Mouse (Mus musculus) stomach, embryonic 15.5 days (tissue): Measurements from ENCODE around the gene Lrif1. TPM values are rescaled to one million over a fixed set of nuclear protein-coding genes. Genes with fewer than 3 reads are reported as not detected.
"Not testable (repeated sequence)": the region's sequence is repeated elsewhere in the genome, so short reads cannot be mapped to it uniquely, and the experiment has no call there.

Source experiments
- ATAC-seq: fragments of 200-750 bp; cut with Nextera tagmentation; 2 replicates; pipeline ENCODE4 v1.8.0; 2017; ENCODE audit warnings: low read depth, moderate number of reproducible peaks, moderate TSS enrichment; ENCODE audit not compliant: insufficient read depth, low FRiP score
- H3K27ac ChIP-seq: fragments of 300-500 bp; sonication (generic); 2 replicates; pipeline ENCODE4 v1.5.1; 2015; ENCODE audit warnings: mild to moderate bottlenecking, inconsistent platforms
- H3K27me3 ChIP-seq: fragments of 300-500 bp; sonication (generic); replicated peaks from 2 replicates; pipeline ENCODE4 v1.6.1; 2015; ENCODE audit warnings: inconsistent platforms
- H3K36me3 ChIP-seq: fragments of 300-500 bp; sonication (generic); 2 replicates; pipeline ENCODE4 v1.6.1; 2015; ENCODE audit warnings: inconsistent platforms
- H3K4me1 ChIP-seq: fragments of 300-500 bp; sonication (generic); 2 replicates; pipeline ENCODE4 v1.6.1; 2015; ENCODE audit warnings: inconsistent platforms
- H3K4me2 ChIP-seq: fragments of 300-500 bp; sonication (generic); 2 replicates; pipeline ENCODE4 v1.6.1; 2015; ENCODE audit warnings: mild to moderate bottlenecking, inconsistent platforms
- H3K4me3 ChIP-seq: fragments of 300-500 bp; sonication (generic); replicated peaks from 2 replicates; pipeline ENCODE4 v1.5.1; 2015; ENCODE audit warnings: inconsistent platforms
- H3K9ac ChIP-seq: fragments of 300-500 bp; sonication (generic); 2 replicates; pipeline ENCODE4 v1.6.1; 2015; ENCODE audit warnings: inconsistent platforms
- H3K9me3 ChIP-seq: fragments of 300-500 bp; sonication (generic); 2 replicates; pipeline ENCODE4 v1.6.1; 2016; ENCODE audit warnings: inconsistent platforms
- WGBS: fragments of 180-500 bp; shearing (Covaris S2); methylation state at CpG from one replicate; pipeline ENCODE4 v1.1.7; 2015; 5-methylcytosine and 5-hydroxymethylcytosine counted together
- polyA plus RNA-seq: library from polyadenylated mRNA; unstranded; fragments of >200 nt; fragmentation: Nextera tagmentation; extraction: Ambion mirVana; gene quantifications from 2 replicates; pipeline ENCODE4 v1.2.1, GENCODE M21; 2015

Gene Lrif1
- 15.6 and 16.0 TPM in 2 replicates for polyA plus RNA-seq

DNA sequence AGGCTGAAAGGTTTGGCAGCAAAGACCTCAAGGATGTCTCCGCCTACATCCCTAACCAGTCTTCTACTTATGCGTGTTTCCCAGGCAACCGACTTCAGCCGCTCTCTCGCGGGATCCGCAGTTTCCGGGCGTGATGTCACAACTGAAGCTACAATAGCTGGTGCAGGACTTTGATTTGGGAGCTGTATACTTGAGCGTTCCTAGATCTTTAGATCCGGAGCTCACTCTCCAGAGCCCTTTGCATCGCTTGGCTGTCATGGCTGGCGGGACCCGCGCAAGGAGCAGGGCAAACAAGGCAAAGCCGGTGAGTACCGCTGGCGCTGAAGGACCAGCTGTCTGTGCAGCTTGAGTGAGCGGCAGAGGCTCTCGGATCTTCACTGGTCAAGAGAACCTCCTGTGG is at the start of gene Lrif1:
TSS of gene Lrif1 (plus strand) at position 158 of the 400 bp plus-strand sequence.
- no peak within 1 kb of the TSS for H3K27ac ChIP-seq
- WGBS: under 1% methylated on average over 20 of the region's 20 CpGs
- H3K9ac ChIP-seq: no peak within 1 kb of the TSS; the same call in 1 of the 2 replicates

DNA sequence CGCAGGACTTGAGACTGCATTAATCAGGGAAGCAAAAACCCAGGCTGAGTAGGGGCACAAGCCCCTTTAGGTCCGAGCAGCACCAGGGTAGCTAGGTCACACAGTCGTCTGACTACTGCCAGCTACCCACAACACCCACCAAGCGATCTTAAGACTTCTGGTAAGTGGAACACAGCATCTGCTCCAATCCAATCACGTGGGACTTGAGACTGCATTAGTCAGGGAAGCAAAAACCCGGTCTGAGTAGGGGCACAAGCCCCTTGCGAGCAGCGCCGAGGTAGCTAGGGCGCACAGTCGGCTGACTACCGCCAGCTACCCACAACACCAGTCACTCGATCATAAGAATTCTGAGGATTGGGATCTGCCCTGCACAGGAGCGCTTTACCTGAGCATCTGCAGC is 12.0 kb upstream of the Lrif1 start:
- 67% methylated on average over 14 of the region's 14 CpGs for WGBS

More for the DNA sequence above, at the start of gene Lrif1:
- Histone ChIP-seq H3K4me2 (peak within 1 kb of the TSS; percentile 60), H3K9me3 (no peaks in the 10 kb centered on the region), H3K36me3 (no peaks in the 10 kb centered on the region), H3K27me3 (no peaks in the 10 kb centered on the region), H3K4me3 (peak within 1 kb of the TSS; percentile 52), H3K4me1 (no peaks in the 10 kb centered on the region)
- ATAC-seq: peak; percentile 91; the same call in 1 of the 2 replicates

GRCm38 (mm10) chr3:106685381-106685780 is 594 bp downstream of the Lrif1 start:
- WGBS: 36% methylated on average over 1 of the region's 1 CpGs
- Histone ChIP-seq H3K27me3 (no peaks in the 10 kb centered on the region), H3K4me2 (peak overlapping the region; percentile 60), H3K9me3 (no peaks in the 10 kb centered on the region), H3K4me1 (no peaks in the 10 kb centered on the region), H3K4me3 (peak overlapping the region; percentile 52; the same call in 1 of the 2 replicates), H3K27ac (no peak overlapping the region), H3K36me3 (no peaks in the 10 kb centered on the region), H3K9ac (no peak overlapping the region)
- ATAC-seq: no peak

More for the DNA sequence above, 12.0 kb upstream of the Lrif1 start:
- not testable (repeated sequence) for H3K36me3 ChIP-seq, H3K4me2 ChIP-seq, H3K9ac ChIP-seq, ATAC-seq, H3K4me3 ChIP-seq, H3K27me3 ChIP-seq, H3K27ac ChIP-seq, H3K9me3 ChIP-seq, H3K4me1 ChIP-seq

DNA sequence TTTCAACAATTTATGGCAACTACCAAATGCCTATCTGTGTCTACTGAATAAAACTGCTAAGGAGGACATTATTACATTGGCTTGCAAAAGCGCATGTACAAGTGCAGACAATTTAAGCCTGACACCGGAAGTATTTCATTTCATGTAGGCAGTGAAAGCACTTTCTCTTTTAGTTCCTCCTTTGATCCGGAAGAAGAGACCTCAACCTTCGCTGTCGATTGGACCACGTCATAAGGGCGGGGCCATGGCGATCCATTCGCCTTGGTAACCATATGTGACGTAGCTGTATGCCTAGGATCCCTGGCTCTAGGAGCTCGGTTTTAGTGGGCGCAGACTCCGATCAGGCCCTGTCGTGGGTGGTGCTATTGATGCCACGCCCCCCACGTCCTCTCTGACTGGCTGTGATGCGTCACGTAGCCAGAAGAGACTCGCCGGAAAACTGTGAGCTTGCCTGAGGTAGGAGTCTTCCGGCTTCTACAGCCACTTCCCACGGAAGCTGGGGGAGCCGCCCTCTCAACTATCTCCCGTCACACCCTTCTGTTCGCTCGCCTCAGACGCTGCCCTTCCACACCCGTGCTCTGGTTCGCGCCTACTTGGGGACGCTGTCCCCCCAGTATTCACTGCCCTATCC is 36.7 kb downstream of the Lrif1 start:
- Histone ChIP-seq H3K4me1 (no peaks in the 10 kb centered on the region), H3K4me2 (peak overlapping the region; percentile 57), H3K9ac (peak overlapping the region; percentile 37; the same call in 1 of the 2 replicates), H3K9me3 (no peaks in the 10 kb centered on the region; the same call in 1 of the 2 replicates), H3K27ac (peak overlapping the region; percentile 97), H3K36me3 (no peaks in the 10 kb centered on the region), H3K27me3 (no peaks in the 10 kb centered on the region), H3K4me3 (peak overlapping the region; percentile 70)
- 1% methylated on average over 31 of the region's 31 CpGs for WGBS
- peak; percentile 98 for ATAC-seq

DNA sequence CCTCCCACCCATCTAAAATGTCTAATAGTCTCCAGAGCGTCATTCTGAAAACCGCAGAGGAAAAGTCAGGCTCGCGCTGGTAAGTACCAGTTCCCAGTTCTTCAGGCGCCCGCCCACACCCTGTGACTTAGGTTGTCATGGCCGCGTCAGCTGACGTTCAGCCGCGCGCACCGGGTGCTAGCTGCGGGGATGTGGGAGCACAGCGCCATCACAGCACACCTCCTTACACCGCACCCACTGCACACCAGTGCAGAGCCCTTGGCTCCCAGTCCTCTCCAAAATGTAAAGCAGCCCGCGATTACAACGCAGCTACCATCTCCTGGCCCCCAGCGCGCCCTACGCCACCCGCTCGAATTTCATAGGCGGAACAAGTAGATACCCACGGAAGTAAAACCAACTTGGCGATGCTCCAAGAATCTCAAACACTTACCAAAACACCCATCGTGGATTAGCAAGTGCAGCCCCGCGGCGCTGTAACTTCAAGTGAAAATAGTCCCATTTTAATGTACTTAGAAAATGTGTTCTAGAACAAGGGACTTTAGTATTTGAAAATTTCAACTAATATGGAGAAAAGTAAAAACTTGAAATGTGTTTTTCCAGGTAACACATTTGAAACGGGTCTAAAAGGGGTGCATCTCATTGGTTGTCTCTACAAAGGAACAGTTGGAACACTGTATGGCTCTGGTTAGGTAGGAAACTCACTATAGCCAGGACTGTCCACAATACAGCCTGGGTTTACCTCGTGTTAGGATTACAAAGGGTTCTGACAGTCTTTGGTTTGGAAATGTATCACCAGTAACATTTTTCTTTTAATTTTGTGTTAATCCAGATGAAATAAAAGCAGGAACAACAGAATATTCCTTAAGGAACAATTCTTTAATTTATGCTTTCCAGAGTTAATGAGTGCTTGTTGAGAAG is 37.5 kb downstream of the Lrif1 start:
- 2% methylated on average over 33 of the region's 33 CpGs for WGBS

GRCm38 (mm10) chr3:106755898-106756297 is 71.1 kb downstream of the Lrif1 start:
- H3K9ac ChIP-seq: no peak overlapping the region
- H3K4me3 ChIP-seq: no peak overlapping the region
- no peaks in the 10 kb centered on the region for H3K27me3 ChIP-seq
- 53% methylated on average over 1 of the region's 1 CpGs for WGBS
- no peaks in the 10 kb centered on the region for H3K4me1 ChIP-seq
- H3K36me3 ChIP-seq: no peaks in the 10 kb centered on the region
- no peak overlapping the region for H3K4me2 ChIP-seq
- no peak for ATAC-seq
- no peak overlapping the region for H3K27ac ChIP-seq
- no peaks in the 10 kb centered on the region for H3K9me3 ChIP-seq

More for the DNA sequence above, 37.5 kb downstream of the Lrif1 start:
- H3K9ac ChIP-seq: peak overlapping the region; percentile 37; the same call in 1 of the 2 replicates
- H3K4me2 ChIP-seq: peak overlapping the region; percentile 57
- ATAC-seq: peak; percentile 90
- H3K4me3 ChIP-seq: peak overlapping the region; percentile 70
- no peaks in the 10 kb centered on the region for H3K27me3 ChIP-seq
- no peaks in the 10 kb centered on the region for H3K4me1 ChIP-seq
- peak overlapping the region; percentile 97 for H3K27ac ChIP-seq
- H3K36me3 ChIP-seq: no peaks in the 10 kb centered on the region
- no peaks in the 10 kb centered on the region; the same call in 1 of the 2 replicates for H3K9me3 ChIP-seq

- H3K4me1 ChIP-seq: no peaks in the 10 kb centered on the region
- no peaks in the 10 kb centered on the region for H3K27me3 ChIP-seq
- no peak for ATAC-seq
- no peaks in the 10 kb centered on the region for H3K36me3 ChIP-seq
- H3K27ac ChIP-seq: no peak overlapping the region
- WGBS: 83% methylated on average over 1 of the region's 1 CpGs
- no peak overlapping the region for H3K9ac ChIP-seq
- H3K4me2 ChIP-seq: no peak overlapping the region
- H3K9me3 ChIP-seq: no peaks in the 10 kb centered on the region
- H3K4me3 ChIP-seq: no peak overlapping the region
Observed at GRCm38 (mm10) chr3:106771834-106772233, 87.0 kb downstream of the Lrif1 start.

DNA sequence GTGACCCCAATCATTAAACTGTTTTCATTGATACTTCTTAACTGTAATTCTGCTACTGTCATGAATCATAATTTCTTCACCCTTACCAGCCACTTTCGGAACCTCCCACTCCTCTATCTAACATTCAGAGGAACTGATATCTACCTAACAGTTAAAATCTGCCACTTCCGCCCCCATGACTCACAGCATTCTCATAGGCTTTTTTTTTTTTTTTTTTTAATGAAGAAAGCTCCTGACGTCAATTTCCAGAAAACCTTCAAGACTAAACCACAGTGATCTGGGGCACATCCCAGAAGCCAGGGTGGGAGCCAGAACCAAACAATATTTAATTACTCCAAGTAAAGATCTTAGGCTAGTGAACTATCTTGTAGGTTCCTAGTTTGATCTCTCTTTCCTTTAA is 100.3 kb downstream of the Lrif1 start:
- WGBS: 72% methylated on average over 3 of the region's 3 CpGs
- Histone ChIP-seq H3K27ac (no peak overlapping the region), H3K4me1 (no peaks in the 10 kb centered on the region), H3K4me3 (no peak overlapping the region), H3K9me3 (no peaks in the 10 kb centered on the region), H3K36me3 (no peaks in the 10 kb centered on the region), H3K4me2 (no peak overlapping the region), H3K9ac (no peak overlapping the region), H3K27me3 (no peaks in the 10 kb centered on the region)
- no peak for ATAC-seq

Other genes with a start within 250 kb of the Lrif1 start
- 20.2 and 20.4 TPM in 2 replicates for gene Dennd2d, start 202.6 kb upstream of the Lrif1 start, polyA plus RNA-seq
- gene Dram2, start 137.2 kb upstream of the Lrif1 start, polyA plus RNA-seq: 70.3 and 82.3 TPM in 2 replicates
- gene Cept1, start 137.2 kb upstream of the Lrif1 start, polyA plus RNA-seq: 60.8 and 61.4 TPM in 2 replicates
- 12.7 and 14.9 TPM in 2 replicates for gene Cd53, start 105.2 kb downstream of the Lrif1 start, polyA plus RNA-seq
- gene Olfr266, start 141.3 kb downstream of the Lrif1 start, polyA plus RNA-seq: not detected in 2 replicates